Mouse (Mus musculus) intestine, embryonic 15.5 days (tissue): ENCODE measurements around the gene Tenm2. TPM values are rescaled to one million over a fixed set of nuclear protein-coding genes. Genes with fewer than 3 reads are reported as not detected.

Experiments used
- ATAC-seq: fragments of 200-750 bp; cut with Nextera tagmentation; 2 replicates; pipeline ENCODE4 v1.8.0; 2017; ENCODE audit warnings: moderate TSS enrichment, moderate library complexity
- H3K27ac ChIP-seq: fragments of 300-500 bp; sonication (generic); 2 replicates; pipeline ENCODE4 v1.5.1; 2015; ENCODE audit warnings: mild to moderate bottlenecking, inconsistent platforms
- H3K27me3 ChIP-seq: fragments of 300-500 bp; sonication (generic); replicated peaks from 2 replicates; pipeline ENCODE4 v1.6.1; 2015; ENCODE audit warnings: inconsistent platforms
- H3K36me3 ChIP-seq: fragments of 300-500 bp; sonication (generic); 2 replicates; pipeline ENCODE4 v1.6.1; 2015; ENCODE audit warnings: inconsistent platforms
- H3K4me1 ChIP-seq: fragments of 300-500 bp; sonication (generic); replicated peaks from 2 replicates; pipeline ENCODE4 v1.6.1; 2015; ENCODE audit warnings: inconsistent platforms
- H3K4me2 ChIP-seq: fragments of 300-500 bp; sonication (generic); replicated peaks from 2 replicates; pipeline ENCODE4 v1.6.1; 2015; ENCODE audit warnings: mild to moderate bottlenecking, inconsistent platforms
- H3K4me3 ChIP-seq: fragments of 300-500 bp; sonication (generic); replicated peaks from 2 replicates; pipeline ENCODE4 v1.5.1; 2015; ENCODE audit warnings: inconsistent platforms
- H3K9ac ChIP-seq: fragments of 300-500 bp; sonication (generic); 2 replicates; pipeline ENCODE4 v1.6.1; 2015; ENCODE audit warnings: inconsistent platforms
- H3K9me3 ChIP-seq: fragments of 300-500 bp; sonication (generic); 2 replicates; pipeline ENCODE4 v1.6.1; 2016; ENCODE audit warnings: inconsistent platforms
- WGBS: fragments of 180-500 bp; shearing (Covaris S2); methylation state at CpG from one replicate; pipeline ENCODE4 v1.1.7; 2015; 5-methylcytosine and 5-hydroxymethylcytosine counted together
- polyA plus RNA-seq: library from polyadenylated mRNA; unstranded; fragments of >200 nt; fragmentation: Nextera tagmentation; extraction: Ambion mirVana; gene quantifications from 2 replicates; pipeline ENCODE4 v1.2.1, GENCODE M21; 2015

Gene Tenm2
- polyA plus RNA-seq, 1 experiment from 2014 or later = 0.65 TPM

- 93% methylated on average over 10 of the region's 10 CpGs for WGBS
- H3K27ac ChIP-seq = no peak overlapping the region
Measured at GRCm38 (mm10) chr11:37075349-37075748, 160.4 kb downstream of the Tenm2 start.

GRCm38 (mm10) chr11:37065459-37065858 is 170.3 kb downstream of the Tenm2 start:
- 0 out of 2 replicates have a peak, but pooled peaks have one; percentile 55 for ATAC-seq
- no peaks in the 10 kb centered on the region for H3K36me3 ChIP-seq
- 75% methylated on average over 3 of the region's 3 CpGs for WGBS
- H3K27ac ChIP-seq = no peak overlapping the region
- H3K9me3 ChIP-seq = no peaks in the 10 kb centered on the region
- H3K4me2 ChIP-seq = no peak overlapping the region
- H3K4me3 ChIP-seq = no peak overlapping the region
- no peak overlapping the region for H3K9ac ChIP-seq
- H3K27me3 ChIP-seq = no peaks in the 10 kb centered on the region
- H3K4me1 ChIP-seq = no peaks in the 10 kb centered on the region

More at GRCm38 (mm10) chr11:37075349-37075748, 160.4 kb downstream of the Tenm2 start:
- Histone ChIP-seq H3K4me1 (no peaks in the 10 kb centered on the region), H3K4me2 (no peak overlapping the region), H3K36me3 (no peaks in the 10 kb centered on the region), H3K9ac (no peak overlapping the region), H3K27me3 (no peaks in the 10 kb centered on the region), H3K4me3 (no peak overlapping the region), H3K9me3 (no peaks in the 10 kb centered on the region)
- ATAC-seq = no peak

- H3K27ac ChIP-seq = no peak overlapping the region
- 59% methylated on average over 5 of the region's 5 CpGs for WGBS
- no peaks in the 10 kb centered on the region for H3K27me3 ChIP-seq
- no peaks in the 10 kb centered on the region for H3K4me1 ChIP-seq
- no peak overlapping the region for H3K4me3 ChIP-seq
- no peaks in the 10 kb centered on the region for H3K9me3 ChIP-seq
- no peaks in the 10 kb centered on the region for H3K36me3 ChIP-seq
- no peak for ATAC-seq
- H3K4me2 ChIP-seq = no peak overlapping the region
- no peak overlapping the region for H3K9ac ChIP-seq
Measured at GRCm38 (mm10) chr11:37046671-37047070, 189.1 kb downstream of the Tenm2 start.

- 83% methylated on average over 4 of the region's 4 CpGs for WGBS
- no peak overlapping the region for H3K27ac ChIP-seq
- H3K4me2 ChIP-seq = no peak overlapping the region
- no peaks in the 10 kb centered on the region for H3K4me1 ChIP-seq
- no peaks in the 10 kb centered on the region for H3K36me3 ChIP-seq
- H3K9ac ChIP-seq = no peak overlapping the region
- no peaks in the 10 kb centered on the region for H3K27me3 ChIP-seq
- no peak overlapping the region for H3K4me3 ChIP-seq
- no peaks in the 10 kb centered on the region for H3K9me3 ChIP-seq
- no peak for ATAC-seq
Measured at GRCm38 (mm10) chr11:37041259-37041658, 194.5 kb downstream of the Tenm2 start.

GRCm38 (mm10) chr11:37039283-37039682 is 196.5 kb downstream of the Tenm2 start:
- ATAC-seq = no peak
- Histone ChIP-seq H3K27ac (no peak overlapping the region), H3K9ac (no peak overlapping the region), H3K36me3 (no peaks in the 10 kb centered on the region), H3K4me2 (no peak overlapping the region), H3K27me3 (no peaks in the 10 kb centered on the region), H3K4me3 (no peak overlapping the region), H3K4me1 (no peaks in the 10 kb centered on the region), H3K9me3 (no peaks in the 10 kb centered on the region)
- WGBS = 71% methylated on average over 3 of the region's 3 CpGs

GRCm38 (mm10) chr11:37031305-37032055 is 204.3 kb downstream of the Tenm2 start:
- H3K27me3 ChIP-seq = no peaks in the 10 kb centered on the region
- H3K4me2 ChIP-seq = no peak overlapping the region
- H3K36me3 ChIP-seq = no peaks in the 10 kb centered on the region
- no peak for ATAC-seq
- H3K4me1 ChIP-seq = no peaks in the 10 kb centered on the region
- H3K4me3 ChIP-seq = no peak overlapping the region
- H3K9me3 ChIP-seq = no peaks in the 10 kb centered on the region
- no peak overlapping the region for H3K27ac ChIP-seq
- H3K9ac ChIP-seq = no peak overlapping the region
- 64% methylated on average over 7 of the region's 7 CpGs for WGBS

GRCm38 (mm10) chr11:37011900-37012299 is 223.9 kb downstream of the Tenm2 start:
- WGBS = 50% methylated on average over 1 of the region's 1 CpGs
- Histone ChIP-seq H3K4me1 (no peaks in the 10 kb centered on the region), H3K4me2 (no peak overlapping the region), H3K36me3 (no peaks in the 10 kb centered on the region), H3K27me3 (no peaks in the 10 kb centered on the region), H3K4me3 (no peak overlapping the region), H3K9me3 (no peaks in the 10 kb centered on the region), H3K9ac (no peak overlapping the region), H3K27ac (no peak overlapping the region)
- peak; percentile 62; the same call in 1 of the 2 replicates for ATAC-seq

- Histone ChIP-seq H3K4me2 (no peak overlapping the region), H3K4me1 (no peaks in the 10 kb centered on the region), H3K36me3 (no peaks in the 10 kb centered on the region), H3K27me3 (no peaks in the 10 kb centered on the region), H3K9ac (no peak overlapping the region), H3K9me3 (no peaks in the 10 kb centered on the region), H3K4me3 (no peak overlapping the region), H3K27ac (no peak overlapping the region)
- 80% methylated on average over 1 of the region's 1 CpGs for WGBS
- no peak for ATAC-seq
Measured at GRCm38 (mm10) chr11:37009243-37009642, 226.5 kb downstream of the Tenm2 start.

- Histone ChIP-seq H3K36me3 (no peaks in the 10 kb centered on the region), H3K4me1 (no peaks in the 10 kb centered on the region), H3K9me3 (no peaks in the 10 kb centered on the region), H3K4me2 (no peak overlapping the region), H3K27ac (no peak overlapping the region), H3K4me3 (no peak overlapping the region), H3K27me3 (no peaks in the 10 kb centered on the region), H3K9ac (no peak overlapping the region)
- no peak for ATAC-seq
- WGBS = 25% methylated on average over 3 of the region's 3 CpGs
Measured at GRCm38 (mm10) chr11:36997668-36998067, 238.1 kb downstream of the Tenm2 start.

- 71% methylated on average over 3 of the region's 3 CpGs for WGBS
- ATAC-seq = no peak
Measured at GRCm38 (mm10) chr11:36990895-36991294, 244.9 kb downstream of the Tenm2 start.

GRCm38 (mm10) chr11:36988776-36989565 is 246.8 kb downstream of the Tenm2 start:
- Histone ChIP-seq H3K27ac (no peak overlapping the region), H3K36me3 (no peaks in the 10 kb centered on the region), H3K9ac (no peak overlapping the region), H3K4me1 (no peaks in the 10 kb centered on the region), H3K9me3 (no peaks in the 10 kb centered on the region), H3K4me2 (no peak overlapping the region), H3K4me3 (no peak overlapping the region), H3K27me3 (no peaks in the 10 kb centered on the region)
- ATAC-seq = no peak
- WGBS = 50% methylated on average over 5 of the region's 5 CpGs

More at GRCm38 (mm10) chr11:36990895-36991294, 244.9 kb downstream of the Tenm2 start:
- H3K9ac ChIP-seq = no peak overlapping the region
- H3K4me2 ChIP-seq = no peak overlapping the region
- no peaks in the 10 kb centered on the region for H3K9me3 ChIP-seq
- no peak overlapping the region for H3K4me3 ChIP-seq
- H3K27me3 ChIP-seq = no peaks in the 10 kb centered on the region
- no peaks in the 10 kb centered on the region for H3K36me3 ChIP-seq
- no peak overlapping the region for H3K27ac ChIP-seq
- no peaks in the 10 kb centered on the region for H3K4me1 ChIP-seq

GRCm38 (mm10) chr11:36974142-36974541 is 261.6 kb downstream of the Tenm2 start:
- WGBS = 57% methylated on average over 2 of the region's 2 CpGs
- no peak overlapping the region for H3K4me3 ChIP-seq
- no peak for ATAC-seq

More at GRCm38 (mm10) chr11:36974142-36974541, 261.6 kb downstream of the Tenm2 start:
- Histone ChIP-seq H3K4me2 (no peak overlapping the region), H3K4me1 (no peaks in the 10 kb centered on the region), H3K36me3 (no peaks in the 10 kb centered on the region), H3K27me3 (no peaks in the 10 kb centered on the region), H3K9me3 (no peaks in the 10 kb centered on the region), H3K9ac (no peak overlapping the region), H3K27ac (no peak overlapping the region)
